Mouse (Mus musculus): ENCODE measurements around the gene Gm20388.
"Not testable (repeated sequence)": the region's sequence is repeated elsewhere in the genome, so short reads cannot be mapped to it uniquely, and the experiment has no call there.

The Gm20388 gene

GRCm38 (mm10) chr8:121578676-121579451, 1668.2 kb downstream of the Gm20388 start, which contains the start of gene Fbxo31:
Gene Fbxo31 (minus strand): TSS chr8:121578806.
- DNase-seq (ENCODE audit: low read depth, low spot score) = peak; percentile 94

GRCm38 (mm10) chr8:121580465-121580864, 1669.8 kb downstream of the Gm20388 start:
- DNase-seq (ENCODE audit: low read depth, low spot score) = no peak

- DNase-seq (ENCODE audit: low read depth, low spot score) = no peak
Measured at GRCm38 (mm10) chr8:121583653-121584052, 1673.0 kb downstream of the Gm20388 start.

- DNase-seq (ENCODE audit: low read depth, low spot score) = peak; percentile 36
Measured at GRCm38 (mm10) chr8:121584730-121585129, 1674.1 kb downstream of the Gm20388 start.

- DNase-seq (ENCODE audit: low read depth, low spot score) = peak; percentile 99
Measured at GRCm38 (mm10) chr8:121585159-121585825, 1674.7 kb downstream of the Gm20388 start.

- DNase-seq (ENCODE audit: low read depth, low spot score) = no peak
Measured at GRCm38 (mm10) chr8:121588750-121589149, 1678.1 kb downstream of the Gm20388 start.

GRCm38 (mm10) chr8:121589205-121589726, 1678.6 kb downstream of the Gm20388 start:
- no peak for DNase-seq (ENCODE audit: low read depth, low spot score)

GRCm38 (mm10) chr8:121590203-121591177, 1679.8 kb downstream of the Gm20388 start, which contains the start of gene Map1lc3b:
Gene Map1lc3b (plus strand): TSS chr8:121590361.
- peak; percentile 95 for DNase-seq (ENCODE audit: low read depth, low spot score)

GRCm38 (mm10) chr8:121591178-121592066, 1680.8 kb downstream of the Gm20388 start:
- peak; percentile 69 for DNase-seq (ENCODE audit: low read depth, low spot score)

GRCm38 (mm10) chr8:121593293-121593692, 1682.7 kb downstream of the Gm20388 start:
- DNase-seq (ENCODE audit: low read depth, low spot score) = no peak

- no peak for DNase-seq (ENCODE audit: low read depth, low spot score)
Measured at GRCm38 (mm10) chr8:121593983-121594382, 1683.3 kb downstream of the Gm20388 start.

- DNase-seq (ENCODE audit: low read depth, low spot score) = not testable (repeated sequence)
Measured at GRCm38 (mm10) chr8:121597492-121597891, 1686.9 kb downstream of the Gm20388 start.

GRCm38 (mm10) chr8:121598190-121598589, 1687.5 kb downstream of the Gm20388 start:
- no peak for DNase-seq (ENCODE audit: low read depth, low spot score)

GRCm38 (mm10) chr8:121598892-121599291, 1688.3 kb downstream of the Gm20388 start:
- DNase-seq (ENCODE audit: low read depth, low spot score) = peak; percentile 81

- no peak for DNase-seq (ENCODE audit: low read depth, low spot score)
Measured at GRCm38 (mm10) chr8:121599842-121600241, 1689.2 kb downstream of the Gm20388 start.

GRCm38 (mm10) chr8:121602411-121602810, 1691.8 kb downstream of the Gm20388 start:
- DNase-seq (ENCODE audit: low read depth, low spot score) = no peak

GRCm38 (mm10) chr8:121602860-121603259, 1692.2 kb downstream of the Gm20388 start:
- DNase-seq (ENCODE audit: low read depth, low spot score) = peak; percentile 61

GRCm38 (mm10) chr8:121603801-121604200, 1693.2 kb downstream of the Gm20388 start:
- no peak for DNase-seq (ENCODE audit: low read depth, low spot score)

- DNase-seq (ENCODE audit: low read depth, low spot score) = no peak
Measured at GRCm38 (mm10) chr8:121607661-121608060, 1697.0 kb downstream of the Gm20388 start.

- no peak for DNase-seq (ENCODE audit: low read depth, low spot score)
Measured at GRCm38 (mm10) chr8:121609251-121609650, 1698.6 kb downstream of the Gm20388 start.

Data from CD4-positive helper T cell, adult 2 months (primary cell).